Mouse (Mus musculus) MEL (cell line): ENCODE data around the gene Macrod2. TPM values are rescaled to one million over a fixed set of nuclear protein-coding genes. Genes with fewer than 3 reads are reported as not detected.

ENCODE experiments used
- DNase-seq: peaks from one replicate; pipeline ENCODE4 v3.0.0; 2011; ENCODE audit warnings: low read depth, low spot score
- H3K27ac ChIP-seq: 2 replicates; pipeline ENCODE4 v1.5.1; 2012; ENCODE audit warnings: low read depth, mild to moderate bottlenecking, control low read depth, low read length, moderate library complexity; ENCODE audit not compliant: control insufficient read depth
- H3K27me3 ChIP-seq, 2 experiments: fragments of 150-350 bp in 1 of 2; sonication (generic) in 1 of 2; 2 replicates each; pipeline ENCODE4 v1.6.1; 2012; ENCODE audit warnings: low read length in 2 of 2, mild to moderate bottlenecking in 2 of 2, improper control_type of control experiment in 1 of 2, moderate library complexity in 1 of 2; ENCODE audit not compliant: insufficient read depth in 2 of 2, control insufficient read depth in 1 of 2
- H3K36me3 ChIP-seq, 2 experiments: 2 replicates each; pipeline ENCODE4 v1.6.1; 2012 to 2014; ENCODE audit warnings: low read length in 2 of 2, improper control_type of control experiment in 1 of 2, inconsistent platforms in 1 of 2, mild to moderate bottlenecking in 1 of 2; ENCODE audit not compliant: insufficient read depth in 2 of 2, control insufficient read depth in 1 of 2
- H3K4me1 ChIP-seq, 2 experiments: fragments of 150-350 bp in 1 of 2; sonication (generic) in 1 of 2; 2 replicates each; pipeline ENCODE4 v1.6.1; 2012; ENCODE audit warnings: low read length in 2 of 2, improper control_type of control experiment in 1 of 2, mild to moderate bottlenecking in 1 of 2; ENCODE audit not compliant: insufficient read depth in 2 of 2, control insufficient read depth in 1 of 2
- H3K4me3 ChIP-seq, 2 experiments: fragments of 150-350 bp in 1 of 2; sonication (generic) in 1 of 2; 2 replicates each; pipeline ENCODE4 v1.5.1; 2012; ENCODE audit warnings: low read depth in 2 of 2, low read length in 2 of 2, mild to moderate bottlenecking in 2 of 2, moderate library complexity in 2 of 2, control low read depth in 1 of 2, improper control_type of control experiment in 1 of 2; ENCODE audit not compliant: control insufficient read depth in 1 of 2, insufficient read depth in 1 of 2
- H3K79me2 ChIP-seq: 2 replicates; pipeline ENCODE4 v1.6.1; 2012; ENCODE audit warnings: mild to moderate bottlenecking, low read length, moderate library complexity; ENCODE audit not compliant: control insufficient read depth, poor library complexity, insufficient read depth
- H3K9ac ChIP-seq: 2 replicates; pipeline ENCODE4 v1.6.1; 2012; ENCODE audit warnings: low read depth, mild to moderate bottlenecking, control low read depth, low read length, moderate library complexity; ENCODE audit not compliant: control insufficient read depth, poor library complexity, severe bottlenecking
- H3K9me3 ChIP-seq: fragments of 150-350 bp; sonication (generic); replicated peaks from 2 replicates; pipeline ENCODE4 v1.6.1; 2012; ENCODE audit warnings: mild to moderate bottlenecking, low read length, improper control_type of control experiment, moderate library complexity; ENCODE audit not compliant: insufficient read depth
- CHD1 ChIP-seq: IDR thresholded peaks from 2 replicates; pipeline ENCODE4 v1.6.1; 2012; ENCODE audit warnings: low read depth, mild to moderate bottlenecking, inconsistent platforms, low read length, improper control_type of control experiment
- E2F4 ChIP-seq: IDR thresholded peaks from 2 replicates; pipeline ENCODE4 v1.6.1; 2011; ENCODE audit warnings: low read depth, low read length, improper control_type of control experiment, borderline replicate concordance
- EP300 ChIP-seq, 2 experiments: IDR thresholded peaks; 2 replicates each; pipeline ENCODE4 v1.6.1; 2011; ENCODE audit warnings: improper control_type of control experiment in 2 of 2, low read length in 2 of 2, low read depth in 1 of 2, mild to moderate bottlenecking in 1 of 2
- ETS1 ChIP-seq: IDR thresholded peaks from 2 replicates; pipeline ENCODE4 v1.6.1; 2012; ENCODE audit warnings: low read depth, mild to moderate bottlenecking, inconsistent platforms, low read length, improper control_type of control experiment, moderate library complexity
- GATA1 ChIP-seq: IDR thresholded peaks from 2 replicates; pipeline ENCODE4 v1.6.1; 2011; ENCODE audit warnings: low read depth, low read length, improper control_type of control experiment
- HCFC1 ChIP-seq: IDR thresholded peaks from 2 replicates; pipeline ENCODE4 v1.6.1; 2012; ENCODE audit warnings: low read depth, mild to moderate bottlenecking, inconsistent platforms, low read length, improper control_type of control experiment, moderate library complexity
- JUND ChIP-seq: IDR thresholded peaks from 2 replicates; pipeline ENCODE4 v1.6.1; 2011; ENCODE audit warnings: low read depth, mild to moderate bottlenecking, improper control_type of control experiment, low read length
- KAT2A ChIP-seq: conservative IDR thresholded peaks from 2 replicates; pipeline ENCODE4 v1.6.1; 2012; ENCODE audit warnings: low read depth, low read length, improper control_type of control experiment, inconsistent platforms
- MAFK ChIP-seq: IDR thresholded peaks from 2 replicates; pipeline ENCODE4 v1.6.1; 2011; ENCODE audit warnings: low read depth, mild to moderate bottlenecking, low read length, improper control_type of control experiment, borderline replicate concordance
- MAZ ChIP-seq: IDR thresholded peaks from 2 replicates; pipeline ENCODE4 v1.6.1; 2012; ENCODE audit warnings: low read depth, mild to moderate bottlenecking, inconsistent platforms, low read length, improper control_type of control experiment
- MEF2A ChIP-seq: IDR thresholded peaks from 2 replicates; pipeline ENCODE4 v1.6.1; 2014; ENCODE audit warnings: low read depth, mild to moderate bottlenecking, inconsistent platforms, low read length, improper control_type of control experiment; ENCODE audit not compliant: poor library complexity, insufficient replicate concordance, severe bottlenecking; ENCODE audit errors: extremely low read depth
- MYB ChIP-seq: IDR thresholded peaks from 2 replicates; pipeline ENCODE4 v1.6.1; 2011; ENCODE audit warnings: mild to moderate bottlenecking, low read depth, low read length, improper control_type of control experiment
- NRF1 ChIP-seq: IDR thresholded peaks from 2 replicates; pipeline ENCODE4 v1.6.1; 2014; ENCODE audit warnings: low read depth, mild to moderate bottlenecking, inconsistent platforms, low read length, improper control_type of control experiment, moderate library complexity; ENCODE audit not compliant: poor library complexity, insufficient read depth, severe bottlenecking
- POLR2AphosphoS5 ChIP-seq: IDR thresholded peaks from 2 replicates; pipeline ENCODE4 v1.6.1; 2012; ENCODE audit warnings: low read depth, borderline replicate concordance, mild to moderate bottlenecking, inconsistent platforms, low read length, moderate library complexity, mixed read lengths
- SMC3 ChIP-seq: IDR thresholded peaks from 2 replicates; pipeline ENCODE4 v1.6.1; 2011; ENCODE audit warnings: low read depth, low read length, improper control_type of control experiment
- TBP ChIP-seq: IDR thresholded peaks from 2 replicates; pipeline ENCODE4 v1.8.0; 2011; ENCODE audit warnings: low read depth, low read length, improper control_type of control experiment
- UBTF ChIP-seq: IDR thresholded peaks from 2 replicates; pipeline ENCODE4 v1.6.1; 2012; ENCODE audit warnings: low read depth, mild to moderate bottlenecking, inconsistent platforms, low read length, improper control_type of control experiment, moderate library complexity, borderline replicate concordance; ENCODE audit not compliant: insufficient read depth
- ZKSCAN1 ChIP-seq: IDR thresholded peaks from 2 replicates; pipeline ENCODE4 v1.6.1; 2012; ENCODE audit warnings: low read depth, mild to moderate bottlenecking, inconsistent platforms, low read length, improper control_type of control experiment, moderate library complexity
- ZNF384 ChIP-seq: IDR thresholded peaks from 2 replicates; pipeline ENCODE4 v1.6.1; 2012; ENCODE audit warnings: low read depth, mild to moderate bottlenecking, inconsistent platforms, low read length, improper control_type of control experiment
- polyA plus RNA-seq, 2 experiments: library from polyadenylated mRNA; stranded (reverse) in 1 of 2; unstranded in 1 of 2; fragments of >175 nt in 1 of 2; fragments of >200 nt in 1 of 2; gene quantifications; 2 replicates each; pipeline versions ENCODE4 v1.2.1 to v1.2.4; 2012; ENCODE audit warnings: low replicate concordance in 2 of 2, low read depth in 1 of 2; ENCODE audit not compliant: insufficient read length in 2 of 2, insufficient read depth in 1 of 2, missing spikeins in 1 of 2
- total RNA-seq: library from RNA; depleted of rRNA; stranded (reverse); fragments of 300-350 nt; gene quantifications from 2 replicates; pipeline ENCODE4 v1.2.3, GENCODE M21; 2012

Gene Macrod2
- total and polyA plus RNA-seq, 3 experiments, result not detected

- H3K27ac ChIP-seq, result no peak overlapping the region
- DNase-seq, result no peak
- no peaks in the 10 kb centered on the region for H3K36me3 ChIP-seq
- TF ChIP-seq MAFK, result no peak
- TF ChIP-seq HCFC1, result no peak
- no peak for TF ChIP-seq JUND
- no peak for TF ChIP-seq SMC3
- TF ChIP-seq TBP, result no peak
- TF ChIP-seq MAZ, result no peak
- TF ChIP-seq MYB, result no peak
- no peak for TF ChIP-seq MEF2A
- TF ChIP-seq ETS1, result no peak
- TF ChIP-seq KAT2A, result no peak
- TF ChIP-seq GATA1, result no peak
- TF ChIP-seq ZKSCAN1, result no peak
- no peak for TF ChIP-seq POLR2AphosphoS5
- no peak for TF ChIP-seq CHD1
- TF ChIP-seq EP300 (IDR thresholded peaks at IDR 0.05; ENCODE audit: low read depth in 1 of 2, low read length in 2 of 2), result no peak
- no peak for TF ChIP-seq E2F4
- H3K27me3 ChIP-seq, result no peaks in the 10 kb centered on the region
- no peak overlapping the region for H3K4me3 ChIP-seq
- H3K79me2 ChIP-seq, result no peaks in the 10 kb centered on the region
- no peaks in the 10 kb centered on the region for H3K4me1 ChIP-seq
- no peaks in the 10 kb centered on the region for H3K9me3 ChIP-seq
- no peak overlapping the region for H3K9ac ChIP-seq
Measured at GRCm38 (mm10) chr2:142344021-142344420, 1948.9 kb downstream of the Macrod2 start.

DNA sequence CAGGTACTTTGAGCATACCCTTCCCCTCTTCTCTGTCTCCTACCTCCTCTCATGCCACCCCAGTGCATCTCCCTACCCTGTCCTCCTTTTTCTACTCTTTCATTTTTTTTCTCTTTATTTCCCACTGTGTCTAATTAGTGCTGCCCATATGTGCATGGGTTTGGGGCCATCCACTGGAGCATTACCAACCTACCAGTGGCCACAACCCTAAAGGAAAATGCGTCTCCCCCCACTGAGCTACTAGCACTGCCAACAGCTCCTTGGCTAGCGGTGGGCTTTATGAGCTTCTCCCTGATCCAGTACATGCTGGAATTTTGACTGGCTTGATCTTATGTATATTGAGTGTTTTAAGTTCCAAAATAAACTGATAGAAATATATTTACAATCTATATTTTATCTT lies 1949.6 kb downstream of the Macrod2 start:
- no peaks in the 10 kb centered on the region for H3K27me3 ChIP-seq

More for the DNA sequence above, 1949.6 kb downstream of the Macrod2 start:
- Histone ChIP-seq H3K79me2 (no peaks in the 10 kb centered on the region), H3K4me1 (no peaks in the 10 kb centered on the region), H3K9me3 (no peaks in the 10 kb centered on the region), H3K36me3 (no peaks in the 10 kb centered on the region), H3K9ac (no peak overlapping the region), H3K4me3 (no peak overlapping the region), H3K27ac (no peak overlapping the region)
- DNase-seq, result no peak
- no peak for TF ChIP-seq NRF1
- TF ChIP-seq ZNF384, result no peak
- no peak for TF ChIP-seq UBTF
- TF ChIP-seq E2F4, result no peak
